8 mouse cellular contexts compared by ENCODE assay signal in the genomic region with DNA sequence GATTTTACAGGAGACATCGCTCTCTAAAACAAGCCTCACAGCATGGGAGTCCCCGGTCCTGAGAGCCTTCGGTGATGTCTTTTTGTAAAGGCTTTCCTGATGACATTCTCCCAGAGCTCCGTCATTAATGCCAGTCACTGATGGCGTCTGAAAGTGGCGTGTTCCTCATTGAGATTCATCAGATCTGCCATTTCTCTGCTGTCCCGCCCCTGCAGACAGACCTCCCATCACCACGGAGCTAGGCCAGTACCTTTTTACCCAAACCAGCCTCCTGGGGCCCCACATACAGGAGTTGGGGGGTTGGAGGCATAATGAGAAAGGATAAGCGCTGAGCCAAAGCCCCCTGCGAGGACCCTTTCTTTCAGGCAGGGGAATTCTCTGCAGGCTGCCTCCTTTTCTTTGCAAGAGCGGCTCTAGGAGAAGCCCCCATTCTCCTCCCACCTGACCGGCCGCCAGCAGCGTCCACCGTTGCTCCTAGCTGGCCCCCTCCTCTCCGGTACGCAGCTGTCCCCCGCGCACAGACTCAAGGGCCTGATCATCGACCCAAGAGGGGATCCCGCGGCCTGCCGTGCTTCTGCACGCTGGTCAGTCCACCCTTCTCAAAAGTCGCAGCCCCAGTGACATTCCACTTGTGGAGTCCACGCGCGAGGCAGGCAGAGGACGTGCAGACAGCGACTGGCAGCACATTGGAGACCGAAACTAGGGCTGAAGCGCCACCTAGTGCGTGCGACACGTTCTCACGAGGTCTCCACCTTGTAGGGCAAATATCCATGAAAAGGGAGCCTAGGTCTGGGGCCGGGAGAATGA. TPM values are rescaled to one million over a fixed set of nuclear protein-coding genes. Genes with fewer than 3 reads are reported as not detected.
A peak's percentile ranks its signal among the peaks of the same experiment; 100 is the strongest.
DNase-seq lines count a peak whose midpoint lies in the region; ATAC-seq and TF ChIP-seq lines count a peak whose summit lies in the region.

No protein-coding gene starts in this region.

- no peak for TF ChIP-seq EP300 in liver, embryonic 14.5 days (IDR thresholded peaks at IDR 0.05; ENCODE audit: low read depth)

- ATAC-seq in heart, embryonic 12.5 days (ENCODE audit: insufficient number of reproducible peaks, low FRiP score) = peak; percentile 74
- peak; percentile 78 for ATAC-seq in kidney, embryonic 16.5 days (ENCODE audit: low FRiP score, low TSS enrichment)
- peak; percentile 56; the same call in 1 of the 2 replicates for ATAC-seq in liver, embryonic 14.5 days (ENCODE audit: insufficient read depth)
- peak; percentile 41; the same call in 1 of the 2 replicates for ATAC-seq in stomach, embryonic 16.5 days (ENCODE audit: insufficient read depth, low FRiP score)

- H3K4me2 ChIP-seq in heart, embryonic 12.5 days = peak overlapping the region; percentile 92
- peak overlapping the region; percentile 70 for H3K4me2 ChIP-seq in kidney, embryonic 16.5 days (replicated peaks; ENCODE audit: low read depth, low read length)
- peak overlapping the region; percentile 68 for H3K4me2 ChIP-seq in liver, embryonic 14.5 days (ENCODE audit: low read depth)
- H3K4me2 ChIP-seq in stomach, embryonic 16.5 days (ENCODE audit: low read depth, low read length) = peak overlapping the region; percentile 76

- H3ac ChIP-seq in C2C12 (ENCODE audit: control insufficient read depth, insufficient read length, low read depth) = peak overlapping the region; percentile 33

- under 1% methylated on average over 37 of the region's 37 CpGs for WGBS in embryonic facial prominence, embryonic 10.5 days
- under 1% methylated on average over 37 of the region's 37 CpGs for WGBS in heart, embryonic 12.5 days
- WGBS in kidney, embryonic 16.5 days = under 1% methylated on average over 37 of the region's 37 CpGs
- WGBS in liver, embryonic 14.5 days (ENCODE audit: insufficient replicate concordance) = 1% methylated on average over 37 of the region's 37 CpGs
- under 1% methylated on average over 37 of the region's 37 CpGs for WGBS in stomach, embryonic 16.5 days

- no peaks in the 10 kb centered on the region for H3K79me3 ChIP-seq in C2C12 (ENCODE audit: low read depth)

- DNase-seq in adrenal gland, postnatal 14 days = peak; percentile 87
- peak; percentile 84 for DNase-seq in embryonic facial prominence, embryonic 10.5 days (ENCODE audit: low spot score)
- DNase-seq in liver, embryonic 14.5 days (ENCODE audit: low read depth in 3 of 3, low spot score in 3 of 3) = peak in 1 of 3 experiments; percentile 33
- peak; percentile 82 for DNase-seq in neural tube, embryonic 10.5 days (ENCODE audit: extremely low spot score, low spot score)

- H3K27ac ChIP-seq in embryonic facial prominence, embryonic 10.5 days (replicated peaks) = peak overlapping the region; percentile 74
- H3K27ac ChIP-seq in heart, embryonic 12.5 days (ENCODE audit: poor library complexity, severe bottlenecking) = no peak overlapping the region
- H3K27ac ChIP-seq in kidney, embryonic 16.5 days (ENCODE audit: low read length) = no peak overlapping the region
- no peak overlapping the region for H3K27ac ChIP-seq in liver, embryonic 14.5 days
- no peak overlapping the region for H3K27ac ChIP-seq in stomach, embryonic 16.5 days (ENCODE audit: low read length)

- no peaks in the 10 kb centered on the region for H3K9me3 ChIP-seq in embryonic facial prominence, embryonic 10.5 days
- H3K9me3 ChIP-seq in heart, embryonic 12.5 days (replicated peaks) = peaks cover 3% of the 10 kb centered on the region; the same call in 1 of the 2 replicates
- H3K9me3 ChIP-seq in kidney, embryonic 16.5 days (ENCODE audit: low read length) = no peaks in the 10 kb centered on the region
- no peaks in the 10 kb centered on the region for H3K9me3 ChIP-seq in liver, embryonic 14.5 days (ENCODE audit: control insufficient read depth, low read length)
- H3K9me3 ChIP-seq in stomach, embryonic 16.5 days (replicated peaks; ENCODE audit: control insufficient read depth, low read length) = no peaks in the 10 kb centered on the region

- H3K4me3 ChIP-seq in C2C12 (ENCODE audit: insufficient read depth, poor library complexity, severe bottlenecking) = peak overlapping the region; percentile 19
- H3K4me3 ChIP-seq in embryonic facial prominence, embryonic 10.5 days = peak overlapping the region; percentile 62
- H3K4me3 ChIP-seq in heart, embryonic 12.5 days = peak overlapping the region; percentile 50
- H3K4me3 ChIP-seq in kidney, embryonic 16.5 days (ENCODE audit: low read length) = peak overlapping the region; percentile 47
- H3K4me3 ChIP-seq in liver, embryonic 14.5 days (ENCODE audit: insufficient read depth in 1 of 2, low read depth in 2 of 2, low read length in 2 of 2) = peak overlapping the region; percentile 25 to 37
- H3K4me3 ChIP-seq in stomach, embryonic 16.5 days (replicated peaks; ENCODE audit: low read length) = peak overlapping the region; percentile 46

- H3K4me1 ChIP-seq in embryonic facial prominence, embryonic 10.5 days = peaks cover 44% of the 10 kb centered on the region
- H3K4me1 ChIP-seq in heart, embryonic 12.5 days (replicated peaks) = peaks cover 22% of the 10 kb centered on the region
- H3K4me1 ChIP-seq in kidney, embryonic 16.5 days (ENCODE audit: insufficient read depth, low read length) = peaks cover 17% of the 10 kb centered on the region
- no peaks in the 10 kb centered on the region for H3K4me1 ChIP-seq in liver, embryonic 14.5 days (replicated peaks; ENCODE audit: control insufficient read depth in 2 of 2, insufficient read depth in 2 of 2, low read length in 1 of 2)
- peaks cover 13% of the 10 kb centered on the region for H3K4me1 ChIP-seq in stomach, embryonic 16.5 days (ENCODE audit: control insufficient read depth, insufficient read depth, low read length)

- H3K79me2 ChIP-seq in C2C12 (ENCODE audit: control insufficient read depth, insufficient read depth) = no peaks in the 10 kb centered on the region

- H3K36me3 ChIP-seq in C2C12 (ENCODE audit: control insufficient read depth, insufficient read depth) = no peaks in the 10 kb centered on the region
- no peaks in the 10 kb centered on the region for H3K36me3 ChIP-seq in embryonic facial prominence, embryonic 10.5 days (replicated peaks)
- no peaks in the 10 kb centered on the region for H3K36me3 ChIP-seq in heart, embryonic 12.5 days
- no peaks in the 10 kb centered on the region for H3K36me3 ChIP-seq in kidney, embryonic 16.5 days (ENCODE audit: insufficient read depth, low read length)
- no peaks in the 10 kb centered on the region for H3K36me3 ChIP-seq in liver, embryonic 14.5 days (replicated peaks; ENCODE audit: control insufficient read depth, insufficient read depth, low read depth)
- no peaks in the 10 kb centered on the region for H3K36me3 ChIP-seq in stomach, embryonic 16.5 days (ENCODE audit: control insufficient read depth, insufficient read depth, low read length)

- H3K9ac ChIP-seq in heart, embryonic 12.5 days = peak overlapping the region; percentile 63
- H3K9ac ChIP-seq in kidney, embryonic 16.5 days (replicated peaks; ENCODE audit: low read length) = peak overlapping the region; percentile 36; the same call in 1 of the 2 replicates
- H3K9ac ChIP-seq in liver, embryonic 14.5 days (replicated peaks) = no peak overlapping the region
- H3K9ac ChIP-seq in stomach, embryonic 16.5 days (ENCODE audit: low read length) = peak overlapping the region; percentile 45; the same call in 1 of the 2 replicates

- H3K27me3 ChIP-seq in C2C12 (ENCODE audit: control insufficient read depth, insufficient read depth, insufficient read length) = peaks cover 33% of the 10 kb centered on the region
- peaks cover 89% of the 10 kb centered on the region for H3K27me3 ChIP-seq in embryonic facial prominence, embryonic 10.5 days (replicated peaks; ENCODE audit: low read depth, poor library complexity, severe bottlenecking)
- peaks cover 69% of the 10 kb centered on the region for H3K27me3 ChIP-seq in heart, embryonic 12.5 days (replicated peaks)
- H3K27me3 ChIP-seq in kidney, embryonic 16.5 days (ENCODE audit: insufficient read depth, low read length) = peaks cover 54% of the 10 kb centered on the region
- H3K27me3 ChIP-seq in liver, embryonic 14.5 days (ENCODE audit: control insufficient read depth, insufficient read depth, low read length) = peaks cover 55% of the 10 kb centered on the region
- H3K27me3 ChIP-seq in stomach, embryonic 16.5 days (ENCODE audit: control insufficient read depth, insufficient read depth, low read length) = peaks cover 55% of the 10 kb centered on the region

- peak; percentile 92 for TF ChIP-seq CTCF in C2C12 (IDR thresholded peaks at IDR 0.05; ENCODE audit: control insufficient read depth, insufficient read depth, insufficient read length)
- peak; percentile 87 for TF ChIP-seq CTCF in liver, embryonic 14.5 days (IDR thresholded peaks at IDR 0.05; ENCODE audit: low read depth)

RNA-seq across cellular contexts. Expression of a gene that starts 0.8 kb away (rescaled TPM):
- 0.02 TPM for polyA plus RNA-seq in C2C12 (2012; fragmentation: generic; extraction: Trizol)
- total RNA-seq in adrenal gland, postnatal 14 days (2021) = not detected in 2 replicates
- 17.5 and 19.7 TPM in 2 replicates for polyA plus RNA-seq in embryonic facial prominence, embryonic 10.5 days (2016; fragmentation: Nextera tagmentation; extraction: Ambion mirVana)
- polyA plus RNA-seq in heart, embryonic 12.5 days (2016; fragmentation: Nextera tagmentation; extraction: Ambion mirVana) = 0.10 TPM in 1 of 2 replicates, not detected in the other
- 2.9 and 3.1 TPM in 2 replicates for polyA plus RNA-seq in kidney, embryonic 16.5 days (2015; fragmentation: Nextera tagmentation; extraction: Ambion mirVana)
- polyA plus RNA-seq in liver, embryonic 14.5 days (2012; rRNA removed) = 0.02 and 0.09 TPM in 2 replicates
- polyA plus RNA-seq in liver, embryonic 14.5 days (2014; fragmentation: Nextera tagmentation; extraction: Ambion mirVana) = not detected in 2 replicates
- polyA plus RNA-seq in stomach, embryonic 16.5 days (2015; fragmentation: Nextera tagmentation; extraction: Ambion mirVana) = not detected in 2 replicates

RNA-seq across cellular contexts. Expression of a gene that starts 19.4 kb away (rescaled TPM):
- polyA plus RNA-seq in C2C12 (2012; fragmentation: generic; extraction: Trizol) = 13.5 TPM
- 24.1 and 33.2 TPM in 2 replicates for total RNA-seq in adrenal gland, postnatal 14 days (2021)
- polyA plus RNA-seq in embryonic facial prominence, embryonic 10.5 days (2016; fragmentation: Nextera tagmentation; extraction: Ambion mirVana) = 25.4 and 26.0 TPM in 2 replicates
- polyA plus RNA-seq in heart, embryonic 12.5 days (2016; fragmentation: Nextera tagmentation; extraction: Ambion mirVana) = 20.1 and 21.4 TPM in 2 replicates
- polyA plus RNA-seq in kidney, embryonic 16.5 days (2015; fragmentation: Nextera tagmentation; extraction: Ambion mirVana) = 31.4 and 33.7 TPM in 2 replicates
- polyA plus RNA-seq in liver, embryonic 14.5 days (2012; rRNA removed) = 6.9 and 11.7 TPM in 2 replicates
- 6.4 and 6.7 TPM in 2 replicates for polyA plus RNA-seq in liver, embryonic 14.5 days (2014; fragmentation: Nextera tagmentation; extraction: Ambion mirVana)
- polyA plus RNA-seq in stomach, embryonic 16.5 days (2015; fragmentation: Nextera tagmentation; extraction: Ambion mirVana) = 27.9 and 28.6 TPM in 2 replicates

RNA-seq across cellular contexts. Expression of a gene that starts 44.2 kb away (rescaled TPM):
- polyA plus RNA-seq in C2C12 (2012; fragmentation: generic; extraction: Trizol) = 196 TPM
- total RNA-seq in adrenal gland, postnatal 14 days (2021) = 95.5 and 104 TPM in 2 replicates
- polyA plus RNA-seq in embryonic facial prominence, embryonic 10.5 days (2016; fragmentation: Nextera tagmentation; extraction: Ambion mirVana) = 191 and 194 TPM in 2 replicates
- 81.2 and 89.9 TPM in 2 replicates for polyA plus RNA-seq in heart, embryonic 12.5 days (2016; fragmentation: Nextera tagmentation; extraction: Ambion mirVana)
- 185 and 234 TPM in 2 replicates for polyA plus RNA-seq in kidney, embryonic 16.5 days (2015; fragmentation: Nextera tagmentation; extraction: Ambion mirVana)
- polyA plus RNA-seq in liver, embryonic 14.5 days (2012; rRNA removed) = 14.6 and 16.7 TPM in 2 replicates
- 25.4 and 27.7 TPM in 2 replicates for polyA plus RNA-seq in liver, embryonic 14.5 days (2014; fragmentation: Nextera tagmentation; extraction: Ambion mirVana)
- 59.0 and 65.4 TPM in 2 replicates for polyA plus RNA-seq in stomach, embryonic 16.5 days (2015; fragmentation: Nextera tagmentation; extraction: Ambion mirVana)

RNA-seq across cellular contexts. Expression of a gene that starts 48.3 kb away (rescaled TPM):
- polyA plus RNA-seq in C2C12 (2012; fragmentation: generic; extraction: Trizol) = not detected
- not detected in 2 replicates for total RNA-seq in adrenal gland, postnatal 14 days (2021)
- 0.16 TPM in 1 of 2 replicates, not detected in the other for polyA plus RNA-seq in embryonic facial prominence, embryonic 10.5 days (2016; fragmentation: Nextera tagmentation; extraction: Ambion mirVana)
- polyA plus RNA-seq in heart, embryonic 12.5 days (2016; fragmentation: Nextera tagmentation; extraction: Ambion mirVana) = not detected in 2 replicates
- 0.05 TPM in 1 of 2 replicates, not detected in the other for polyA plus RNA-seq in kidney, embryonic 16.5 days (2015; fragmentation: Nextera tagmentation; extraction: Ambion mirVana)
- polyA plus RNA-seq in liver, embryonic 14.5 days (2012; rRNA removed) = not detected in 2 replicates
- polyA plus RNA-seq in liver, embryonic 14.5 days (2014; fragmentation: Nextera tagmentation; extraction: Ambion mirVana) = not detected in 2 replicates
- 0.08 TPM in 1 of 2 replicates, not detected in the other for polyA plus RNA-seq in stomach, embryonic 16.5 days (2015; fragmentation: Nextera tagmentation; extraction: Ambion mirVana)

RNA-seq across cellular contexts. Expression of a gene that starts 57.6 kb away (rescaled TPM):
- polyA plus RNA-seq in C2C12 (2012; fragmentation: generic; extraction: Trizol) = not detected
- total RNA-seq in adrenal gland, postnatal 14 days (2021) = 0.70 and 0.83 TPM in 2 replicates
- polyA plus RNA-seq in embryonic facial prominence, embryonic 10.5 days (2016; fragmentation: Nextera tagmentation; extraction: Ambion mirVana) = 0.96 and 1.3 TPM in 2 replicates
- polyA plus RNA-seq in heart, embryonic 12.5 days (2016; fragmentation: Nextera tagmentation; extraction: Ambion mirVana) = 0.13 and 0.20 TPM in 2 replicates
- 0.58 and 0.87 TPM in 2 replicates for polyA plus RNA-seq in kidney, embryonic 16.5 days (2015; fragmentation: Nextera tagmentation; extraction: Ambion mirVana)
- 0.10 TPM in 2 replicates for polyA plus RNA-seq in liver, embryonic 14.5 days (2012; rRNA removed)
- 0.10 and 0.13 TPM in 2 replicates for polyA plus RNA-seq in liver, embryonic 14.5 days (2014; fragmentation: Nextera tagmentation; extraction: Ambion mirVana)
- not detected in 2 replicates for polyA plus RNA-seq in stomach, embryonic 16.5 days (2015; fragmentation: Nextera tagmentation; extraction: Ambion mirVana)
